Mouse (Mus musculus): ENCODE measurements around the gene Hexim2.

Hexim2 gene

DNA sequence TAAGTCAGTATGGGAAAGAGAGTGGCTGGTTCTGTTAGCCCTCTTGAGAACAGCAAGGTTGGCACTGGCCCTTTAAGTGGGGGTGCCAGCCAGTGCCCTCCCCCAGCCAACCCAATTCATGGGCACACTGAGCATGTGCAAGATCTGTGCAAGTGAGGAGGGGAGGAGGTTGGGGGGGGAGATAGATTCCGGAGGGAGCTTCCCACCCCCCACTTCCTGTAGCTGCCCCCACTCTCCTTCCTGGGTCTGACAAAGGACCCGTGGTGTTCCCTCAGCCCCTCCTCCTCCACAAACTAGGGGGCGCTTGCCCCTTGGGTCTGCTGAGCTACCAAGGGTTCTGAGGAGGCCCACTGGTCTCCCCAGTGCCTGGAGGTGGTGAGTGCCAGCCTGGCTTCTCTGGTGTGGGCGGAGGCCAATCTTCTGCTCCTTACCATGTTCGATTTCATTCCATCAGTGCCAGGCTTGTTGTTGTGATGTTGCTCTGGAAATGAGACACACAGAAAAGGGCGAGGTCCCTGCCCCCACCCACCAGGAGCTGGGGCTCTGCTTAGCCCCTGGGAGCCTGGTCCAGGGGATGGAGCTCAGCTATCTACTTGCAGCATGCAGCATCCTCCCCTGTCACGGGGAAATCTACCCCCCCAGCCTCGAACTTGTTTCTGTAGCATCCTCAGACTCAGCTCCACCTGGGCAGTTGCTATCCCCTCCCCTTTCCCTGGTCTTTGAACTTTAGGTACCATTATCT is 10.4 kb downstream of the Hexim2 start:
- DNase-seq: peak; percentile 93

DNA sequence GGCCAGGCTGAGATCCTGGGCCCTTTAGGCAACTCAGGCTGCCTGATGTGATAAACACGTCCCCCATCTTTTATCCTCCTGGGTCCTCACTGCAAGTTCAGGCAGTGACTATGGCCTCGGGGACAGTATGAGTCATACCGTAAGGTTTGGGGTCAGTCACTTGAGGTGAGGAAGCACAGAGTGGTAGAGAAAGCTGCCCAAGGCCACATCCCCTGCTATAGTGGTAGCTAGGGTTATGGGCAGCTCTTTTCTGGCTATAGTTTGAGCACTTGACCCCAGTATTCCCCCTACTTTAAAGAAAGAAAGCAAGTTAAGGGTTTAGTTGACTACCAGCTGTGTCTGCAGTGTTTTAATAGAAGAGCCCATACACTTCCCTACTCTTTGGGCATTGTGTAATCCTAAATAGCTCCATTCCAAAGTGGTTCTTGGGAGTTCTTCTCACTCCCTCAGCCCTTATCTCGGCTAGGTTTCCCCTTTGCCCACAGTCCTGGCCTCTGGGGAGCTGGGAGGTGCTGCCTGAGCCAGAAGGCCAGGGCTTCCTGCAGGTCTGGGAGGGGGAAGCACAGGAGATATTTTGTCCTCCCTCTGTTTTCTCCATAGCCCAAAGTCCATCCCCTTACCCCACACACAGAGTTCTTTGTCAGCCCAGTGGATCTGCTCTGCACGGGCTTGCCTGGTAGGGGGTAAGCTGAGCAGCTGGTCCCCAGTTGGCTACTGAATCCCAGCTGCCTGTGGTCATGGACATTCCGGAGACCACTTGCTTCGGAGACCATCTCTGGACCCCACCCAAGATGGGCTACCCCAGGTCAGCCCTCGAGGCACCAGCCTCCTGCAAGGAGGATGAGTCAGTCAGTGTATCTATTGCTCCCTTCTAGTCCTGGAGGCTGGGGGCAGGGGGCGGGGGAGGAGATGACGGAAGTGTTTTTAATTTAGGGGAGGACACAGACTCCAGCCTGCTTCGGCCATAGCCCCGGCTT is 12.4 kb downstream of the Hexim2 start:
- peak; percentile 40 for DNase-seq

DNA sequence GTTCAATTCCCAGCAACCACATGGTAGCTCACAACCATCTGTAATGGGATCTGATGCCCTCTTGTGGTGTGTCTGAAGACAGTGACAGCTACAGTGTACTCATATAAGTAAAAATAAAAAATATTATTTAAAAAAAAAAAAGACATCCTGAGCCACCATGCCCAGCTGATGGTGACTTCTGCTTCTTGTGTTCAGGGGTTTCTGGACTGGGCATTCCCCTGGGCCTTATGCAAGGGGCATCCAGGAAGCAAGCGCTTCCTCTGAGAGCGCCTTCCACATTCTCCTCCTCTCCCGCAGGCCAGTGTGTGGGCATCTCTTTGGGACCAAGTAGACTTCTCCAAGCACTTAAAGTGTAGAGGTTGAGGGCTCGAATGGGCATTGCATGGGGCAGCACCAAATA is 14.2 kb downstream of the Hexim2 start:
- DNase-seq: no peak

DNA sequence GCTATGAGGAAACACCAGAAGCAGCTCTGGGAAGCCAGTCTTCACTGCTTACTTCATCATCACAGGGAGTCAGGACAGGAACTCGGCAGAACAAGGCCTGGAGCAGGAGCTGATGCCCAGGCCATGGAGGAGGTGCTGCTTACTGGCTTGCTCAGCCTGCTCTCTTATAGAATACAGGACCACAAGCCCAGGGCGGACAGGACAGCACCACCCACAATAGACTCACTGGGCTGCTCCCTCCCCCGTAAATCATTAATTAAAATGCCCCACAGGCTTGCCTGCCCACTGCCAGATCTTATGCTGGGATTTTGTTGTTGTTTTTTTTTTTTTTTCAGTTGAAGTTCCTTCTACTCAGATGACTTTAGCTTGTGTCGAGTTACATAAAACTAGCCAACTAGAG is 15.5 kb downstream of the Hexim2 start:
- no peak for DNase-seq

DNA sequence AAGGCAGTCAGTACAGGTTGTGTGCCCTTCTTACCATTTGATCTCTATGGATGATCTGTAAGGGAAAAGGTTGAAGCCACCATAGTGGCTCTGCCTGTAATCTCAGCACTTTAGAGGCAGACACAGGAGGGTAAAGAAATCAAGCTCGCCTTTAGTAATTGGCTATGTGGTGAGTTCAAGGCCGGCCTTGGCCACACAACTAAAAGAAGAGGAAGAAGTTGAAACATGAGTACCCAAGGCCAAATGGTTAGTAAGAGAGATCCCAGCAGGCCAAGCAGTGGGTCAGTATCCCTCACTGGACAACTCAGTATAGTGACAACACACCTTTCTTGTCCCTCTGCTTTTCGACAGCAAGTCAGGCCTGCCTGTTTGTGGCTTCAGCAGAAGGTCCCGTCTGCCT is 17.5 kb downstream of the Hexim2 start:
- DNase-seq: no peak

DNA sequence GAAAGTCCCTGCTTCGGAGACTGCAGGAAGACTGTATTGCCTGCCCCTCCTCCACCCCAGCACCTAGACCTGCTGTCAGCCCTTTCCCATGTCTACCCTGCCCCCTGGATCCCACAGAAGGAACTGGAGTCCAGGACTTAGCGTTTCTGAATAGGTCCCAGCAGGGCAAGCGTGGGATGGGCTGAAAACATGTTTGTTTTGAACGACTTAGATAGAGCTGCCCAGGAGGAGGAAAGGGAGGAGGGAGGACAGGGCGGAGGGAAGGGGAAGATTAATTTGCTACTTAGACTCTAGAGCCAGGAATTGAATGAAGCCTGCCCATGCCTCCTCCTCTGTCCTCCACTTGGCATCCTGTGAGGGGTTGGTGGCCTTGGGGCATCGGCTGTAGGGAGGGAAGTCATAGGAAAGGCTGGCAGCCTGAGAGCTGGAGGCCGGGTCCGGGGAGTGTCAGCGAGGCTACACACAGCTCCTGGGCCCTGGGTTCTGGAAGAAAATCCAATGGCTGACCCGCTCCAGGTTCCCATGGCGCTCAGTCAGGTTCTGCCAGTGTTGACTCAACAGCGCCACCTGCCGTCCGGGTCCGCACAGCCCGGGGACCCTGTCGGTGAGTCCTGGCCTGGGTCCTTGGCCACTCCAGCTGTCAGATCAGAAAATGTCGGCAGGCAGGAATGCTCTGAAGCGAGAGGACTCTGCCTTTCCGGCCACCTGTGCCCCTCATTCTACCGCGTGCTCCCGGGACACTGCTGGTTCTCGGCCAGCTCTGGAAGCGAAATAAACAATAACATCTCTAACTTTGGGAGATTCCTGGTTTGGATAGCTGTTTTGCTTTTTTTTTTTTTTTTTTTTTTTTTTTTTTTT is 26.6 kb downstream of the Hexim2 start:
- peak; percentile 93 for DNase-seq

DNA sequence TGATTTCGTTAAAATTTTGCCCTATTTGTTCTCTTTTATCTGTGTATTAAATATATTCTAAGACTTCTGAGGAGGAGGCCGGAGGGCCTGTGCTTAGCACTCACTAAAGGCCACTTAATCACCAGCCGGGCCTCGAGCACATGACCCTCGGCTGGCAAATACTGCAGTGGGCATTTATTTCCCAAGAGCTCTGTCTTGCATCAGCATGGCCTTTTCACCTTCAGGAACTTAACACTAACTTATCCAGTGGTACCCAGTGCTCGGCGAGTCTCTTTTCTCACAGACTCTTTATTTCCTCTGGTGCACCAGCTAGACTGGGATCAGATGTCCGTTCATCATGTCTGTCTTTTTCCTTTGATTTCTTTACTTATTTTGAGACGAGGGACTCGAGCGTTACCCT is 28.5 kb downstream of the Hexim2 start:
- no peak for DNase-seq

DNA sequence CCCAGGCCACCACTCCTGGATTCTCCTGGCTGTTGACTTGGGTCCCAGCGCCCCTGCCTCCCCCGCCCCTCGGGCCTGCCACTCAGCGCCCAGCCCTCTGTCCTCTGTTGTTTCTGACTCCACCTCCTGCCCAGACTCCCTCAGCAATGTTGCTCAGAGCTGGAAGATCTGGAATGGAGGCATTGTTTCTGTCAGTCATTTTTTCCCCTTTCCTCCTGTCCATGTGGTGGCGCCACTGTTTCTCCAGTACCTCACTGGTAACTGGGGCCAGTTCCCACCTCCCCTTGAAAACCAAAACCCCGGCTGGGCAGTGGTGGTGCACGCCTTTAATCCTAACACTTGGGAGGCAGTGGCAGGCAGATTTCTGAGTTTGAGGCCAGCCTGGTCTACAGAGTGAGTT is 29.2 kb downstream of the Hexim2 start:
- DNase-seq: no peak

DNA sequence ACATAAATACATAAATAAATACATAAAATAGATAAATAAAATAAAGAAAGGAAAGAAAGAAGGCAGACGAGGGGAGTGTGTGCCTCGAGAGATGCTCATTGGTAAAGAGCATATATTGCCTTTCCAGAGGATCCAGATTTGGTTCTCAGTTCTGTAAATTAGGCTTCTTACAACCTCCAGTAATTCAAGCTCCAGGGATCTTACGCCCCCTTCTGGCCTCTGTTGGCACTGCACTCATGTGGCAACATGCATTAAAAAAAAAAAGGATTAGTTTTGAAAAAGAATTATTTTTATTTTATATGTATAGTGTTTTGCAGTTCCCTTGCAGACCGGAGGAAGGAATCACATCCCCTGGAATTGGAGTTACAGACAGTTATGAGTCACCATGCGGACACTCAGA is 29.9 kb downstream of the Hexim2 start:
- no peak for DNase-seq

DNA sequence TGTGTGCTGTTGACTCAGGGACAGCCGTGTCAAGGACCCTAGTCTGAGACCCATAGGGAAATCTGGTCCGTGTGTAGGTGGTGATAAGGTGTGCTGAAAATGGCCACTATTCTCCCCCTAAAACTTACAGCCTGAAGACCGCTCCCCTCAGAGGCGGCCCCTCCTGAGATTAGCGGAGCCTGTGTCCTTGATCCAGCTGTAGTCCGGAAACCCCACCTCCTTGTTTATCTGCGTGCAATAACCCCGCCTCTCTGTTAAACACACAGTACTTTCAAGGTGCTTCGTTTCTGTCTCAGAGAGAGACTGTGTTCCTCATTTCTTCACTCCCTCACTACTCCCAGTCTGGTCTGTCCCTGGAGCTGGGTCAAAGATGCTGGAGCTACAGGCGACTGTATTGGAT is 32.2 kb downstream of the Hexim2 start:
- DNase-seq: no peak

DNA sequence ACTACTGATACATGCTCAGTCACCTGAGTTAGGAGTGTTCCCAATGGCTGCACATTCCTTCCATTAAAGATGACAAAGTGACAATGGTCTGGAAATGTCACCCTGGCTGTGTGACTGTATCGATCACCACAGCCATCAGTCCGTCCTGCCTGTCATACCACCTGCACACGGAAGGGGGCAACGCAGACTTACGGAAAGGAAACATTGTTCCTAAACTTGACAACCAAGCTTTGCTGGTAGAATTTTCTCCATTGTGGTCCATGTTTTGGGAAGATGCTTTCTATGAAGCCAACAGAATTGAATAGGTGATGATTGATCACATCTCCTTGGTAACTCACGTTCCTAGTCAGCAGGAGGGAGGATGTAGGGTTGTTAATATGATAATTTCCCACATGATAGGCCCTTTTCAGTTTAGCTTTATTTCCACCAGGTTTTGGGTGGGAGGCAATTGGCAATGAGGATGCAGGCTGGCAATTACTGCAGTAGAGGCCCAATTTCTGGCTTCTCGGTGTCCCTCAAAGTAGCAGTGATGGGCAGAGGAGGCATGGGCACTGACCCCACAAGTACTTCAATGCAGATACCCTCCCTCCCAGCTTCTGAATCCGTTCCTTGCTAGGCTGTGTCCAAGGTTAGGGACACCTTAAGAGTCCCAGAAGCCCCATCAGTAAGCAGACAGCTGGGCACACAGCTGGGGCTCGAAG is 36.6 kb downstream of the Hexim2 start:
- DNase-seq: peak; percentile 77

DNA sequence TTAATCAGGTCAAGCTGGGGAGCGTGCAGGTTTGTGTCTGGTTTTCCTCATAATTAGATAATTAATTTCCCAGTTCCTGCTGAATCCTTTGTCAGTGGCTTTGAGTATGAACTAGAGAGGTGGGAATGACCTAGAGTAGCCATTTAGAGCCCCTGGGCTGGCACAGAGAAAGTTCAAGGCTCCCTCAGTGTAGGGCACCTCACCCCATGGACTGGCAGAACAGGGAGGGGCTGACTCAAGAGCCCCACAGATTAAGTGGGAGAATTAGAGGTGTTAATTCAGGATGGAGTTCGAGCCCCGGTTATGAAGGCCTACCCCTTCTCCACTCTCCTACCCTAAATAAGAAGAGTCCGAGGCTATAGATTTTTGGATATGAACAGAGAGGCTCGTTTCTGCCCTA is 37.4 kb downstream of the Hexim2 start:
- no peak for DNase-seq

DNA sequence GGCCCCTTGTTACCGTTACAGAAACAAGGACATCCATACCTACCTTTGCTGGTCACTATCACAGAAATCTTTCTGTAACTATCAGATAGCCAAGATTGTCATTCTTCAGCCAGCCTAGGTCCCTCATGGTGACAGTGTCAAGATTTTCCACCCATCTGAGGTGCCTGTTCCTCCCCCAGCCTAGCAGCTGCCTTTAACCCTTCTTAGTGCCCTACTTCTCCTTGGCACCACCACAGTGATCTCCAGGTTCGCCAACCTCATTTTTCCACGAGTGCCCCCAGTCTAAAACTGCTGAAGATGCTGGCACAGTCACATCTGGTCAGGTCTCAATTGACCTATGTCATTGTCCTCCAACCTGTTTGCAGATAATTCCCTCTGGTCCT is 37.9 kb downstream of the Hexim2 start:
- DNase-seq: no peak

DNA sequence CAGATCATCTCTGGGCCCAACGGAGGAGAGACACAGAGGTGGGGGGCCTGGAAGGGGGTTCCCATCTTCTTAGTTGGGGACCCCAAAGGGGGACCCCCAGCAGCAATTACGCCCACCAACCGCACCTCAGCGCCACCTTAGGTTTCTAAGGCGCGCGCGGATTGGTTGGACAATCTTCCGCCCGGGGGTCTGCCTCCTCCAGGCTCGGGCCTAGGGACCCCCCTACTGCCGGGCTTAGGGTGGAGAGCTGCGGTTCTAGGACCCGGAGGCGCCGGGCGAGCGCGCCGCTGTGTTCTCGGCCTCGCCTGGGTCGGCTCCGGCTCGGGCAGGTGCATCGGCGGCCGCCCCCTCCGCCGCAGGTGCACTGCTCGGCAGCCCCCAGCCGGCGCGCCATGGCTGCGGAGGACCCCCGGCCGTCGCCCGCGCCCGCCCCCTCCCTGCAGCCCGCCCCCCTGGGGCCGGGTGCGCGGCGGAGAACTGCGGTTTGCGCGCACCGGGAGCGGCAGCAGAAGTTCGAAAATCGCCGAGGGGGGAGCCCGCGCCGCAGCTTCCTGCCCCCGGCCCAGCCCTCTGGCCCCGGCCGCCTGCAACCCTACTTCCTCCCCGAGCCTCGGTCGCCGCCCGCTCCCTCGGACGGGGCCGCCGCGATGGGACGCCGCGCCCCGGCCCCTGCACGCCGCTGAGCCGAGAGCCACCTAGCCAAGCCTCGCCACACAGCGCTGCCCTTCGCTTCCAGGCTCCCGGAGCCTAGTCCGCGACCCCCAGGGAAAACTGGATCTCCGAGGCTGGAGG is 38.5 kb downstream of the Hexim2 start, which contains the start of gene Fmnl1:
TSS of gene Fmnl1 (plus strand) at position 614 of the 792 bp plus-strand sequence.
- no peak for DNase-seq

DNA sequence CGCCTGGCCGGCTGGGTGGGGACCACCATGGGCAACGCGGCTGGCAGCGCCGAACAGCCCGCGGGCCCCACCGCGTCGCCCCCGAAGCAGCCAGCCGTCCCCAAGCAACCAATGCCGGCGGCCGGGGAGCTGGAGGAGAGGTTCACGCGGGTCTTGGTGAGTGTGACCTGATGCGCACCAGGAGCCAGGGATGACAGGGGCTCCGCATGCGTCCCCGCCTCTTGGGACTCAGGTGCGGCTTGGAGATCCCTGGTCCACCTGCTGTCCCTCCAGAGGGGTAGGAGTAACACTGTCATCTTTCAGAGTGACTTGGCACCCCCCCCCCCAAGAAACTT is 39.0 kb downstream of the Hexim2 start:
- no peak for DNase-seq

DNA sequence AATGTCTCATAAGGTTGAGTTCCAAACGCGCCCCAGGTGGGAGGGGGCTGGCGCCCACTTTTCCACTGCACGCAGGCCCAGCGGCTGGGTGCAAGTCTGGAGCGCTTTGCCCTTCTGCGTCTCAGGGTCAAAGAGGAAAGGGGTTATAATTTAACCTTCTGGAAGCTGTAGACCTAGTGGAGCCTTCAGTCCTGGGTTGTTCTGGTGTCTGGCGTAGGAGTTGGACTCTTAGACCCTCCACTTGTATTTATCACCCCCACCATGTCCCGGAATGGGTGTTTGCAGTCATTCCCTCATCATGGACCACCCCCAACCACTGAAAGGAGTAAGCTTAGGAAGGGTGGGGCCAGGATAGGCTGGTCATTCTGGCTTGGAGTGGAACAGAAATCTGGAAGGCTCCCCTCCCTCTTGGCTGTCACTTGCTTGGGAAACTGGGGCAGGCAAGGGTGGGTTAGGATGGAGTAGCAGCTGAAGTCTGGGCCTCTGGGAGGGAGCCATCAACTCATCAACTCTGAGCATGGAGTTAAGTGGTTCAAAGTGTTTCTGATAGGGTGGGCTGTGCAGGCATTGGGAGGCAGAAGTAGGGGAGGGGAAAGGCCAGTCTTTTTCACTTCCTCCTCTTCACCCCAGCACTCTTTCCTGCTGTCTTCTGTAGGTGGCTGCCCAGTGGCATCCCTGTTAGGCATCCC is 39.6 kb downstream of the Hexim2 start:
- no peak for DNase-seq

DNA sequence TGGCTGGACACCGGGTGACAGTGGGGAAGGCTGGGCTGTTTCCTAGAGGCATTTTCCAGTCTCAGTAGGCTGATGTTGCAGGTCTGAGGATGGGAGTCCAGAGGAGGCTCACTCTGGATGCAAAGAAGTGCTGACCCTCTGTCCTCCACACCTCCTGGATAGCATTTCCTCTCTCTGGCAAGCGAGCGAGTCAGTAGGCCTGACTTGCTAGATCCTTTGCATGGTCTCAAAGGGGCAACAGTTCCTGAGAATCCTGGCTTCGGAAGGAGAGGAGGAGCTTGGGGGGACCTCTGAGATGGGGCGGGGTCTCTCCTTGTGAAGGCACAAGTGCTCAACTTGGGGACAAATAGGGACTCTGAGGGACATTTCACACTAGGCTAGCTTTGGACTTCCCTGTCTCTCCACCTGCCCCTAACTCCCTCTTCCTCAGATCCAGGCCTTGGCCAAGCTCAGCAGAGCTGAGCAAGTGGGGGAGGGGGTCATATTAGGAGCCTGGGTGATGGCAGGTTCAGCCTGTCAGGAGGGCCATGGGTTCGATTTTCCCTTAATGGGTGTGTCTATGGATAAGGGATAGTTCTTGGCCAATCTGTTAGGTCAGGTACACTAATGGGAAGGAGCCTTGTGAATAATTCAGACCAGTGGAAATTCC is 40.3 kb downstream of the Hexim2 start:
- no peak for DNase-seq

DNA sequence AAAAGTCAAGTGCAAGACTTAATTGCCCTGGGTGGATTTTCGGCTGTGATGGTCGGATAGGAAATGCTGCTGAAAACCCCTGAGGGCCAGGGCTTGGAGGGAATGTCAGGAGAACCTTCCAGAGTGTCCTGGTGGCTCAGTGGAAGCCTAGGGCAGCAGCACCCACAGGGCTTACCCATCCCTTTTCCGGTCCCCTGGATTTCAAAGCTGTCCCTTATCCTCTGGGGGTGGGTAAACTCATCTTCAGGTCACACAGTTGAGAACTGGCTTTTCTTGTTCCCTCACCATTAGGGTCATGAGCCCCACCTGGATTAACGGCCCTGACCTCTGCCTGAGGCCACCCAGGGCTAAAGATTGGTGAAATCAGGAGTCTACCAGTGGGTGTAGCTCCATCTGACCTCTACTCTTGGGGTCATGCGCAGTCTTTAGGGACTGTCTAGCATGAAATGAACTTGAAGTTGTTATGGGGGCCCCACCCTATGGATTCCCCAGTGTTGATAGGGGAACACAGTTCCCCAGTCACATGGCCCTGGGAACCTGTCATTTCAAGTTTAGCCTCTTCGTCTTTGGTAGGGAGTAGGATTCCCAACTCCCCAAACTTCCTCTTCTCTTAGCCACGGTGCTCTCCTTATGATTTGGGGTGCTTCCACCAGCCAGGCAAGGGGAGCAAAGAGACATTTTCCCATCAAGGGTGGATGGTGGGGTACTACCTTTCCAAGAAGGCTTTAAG is 41.0 kb downstream of the Hexim2 start:
- DNase-seq: no peak

DNA sequence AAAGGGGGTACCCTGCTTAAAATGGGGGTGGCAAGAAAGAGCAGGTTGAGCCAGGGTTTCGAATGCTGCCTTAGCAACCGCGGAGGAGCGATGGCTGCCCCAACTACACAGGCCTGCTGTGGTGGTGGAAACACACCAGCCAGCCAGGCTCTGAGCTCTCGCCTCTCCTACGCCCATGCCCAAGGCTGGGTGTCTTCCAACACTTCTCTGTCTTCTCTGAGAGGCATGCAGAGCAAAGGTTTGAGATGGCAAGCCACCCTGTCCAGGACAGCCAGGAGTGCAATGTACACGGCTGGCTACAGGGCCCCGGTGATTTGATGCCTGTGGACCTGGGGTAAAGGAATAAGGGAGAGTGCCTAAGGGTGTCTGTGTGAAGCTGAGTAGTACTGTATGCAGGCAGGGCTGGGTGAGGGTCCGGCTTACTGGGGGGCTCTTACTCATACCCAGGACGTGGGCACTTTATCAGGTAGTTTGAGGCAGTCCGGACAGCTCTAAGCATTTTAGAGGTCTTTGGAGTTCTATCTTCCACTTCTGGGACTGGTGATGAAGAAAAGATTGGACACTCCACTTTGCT is 41.6 kb downstream of the Hexim2 start:
- DNase-seq: no peak
